Mouse (Mus musculus) MN1 (cell line): ENCODE measurements around the gene Arfip2.
A peak's percentile ranks its signal among the peaks of the same experiment; 100 is the strongest.

Experiments used
- DNase-seq: peaks from one replicate; pipeline ENCODE4 v3.0.0-alpha.2; 2016; ENCODE audit warnings: low spot score

The Arfip2 gene

DNA sequence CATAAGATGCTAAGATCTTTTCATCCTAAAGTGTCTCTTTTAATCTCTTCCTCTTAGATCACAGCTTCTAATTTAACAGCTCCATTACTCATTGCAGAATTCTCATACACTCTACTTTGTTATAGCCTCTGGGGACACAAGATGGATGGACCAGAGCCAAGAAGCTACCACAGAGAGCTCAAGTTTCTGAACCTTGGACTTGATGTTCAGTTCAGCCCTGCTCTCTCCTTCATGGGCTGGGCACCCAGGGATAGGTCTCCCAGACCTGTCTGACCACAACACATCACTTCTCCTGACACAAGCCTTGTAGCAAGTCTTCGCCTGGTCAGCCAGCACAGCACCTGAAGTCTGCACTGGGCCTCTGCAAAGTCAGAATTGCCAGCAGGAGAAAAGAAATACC lies 25.8 kb downstream of the Arfip2 start:
- DNase-seq, result no peak

DNA sequence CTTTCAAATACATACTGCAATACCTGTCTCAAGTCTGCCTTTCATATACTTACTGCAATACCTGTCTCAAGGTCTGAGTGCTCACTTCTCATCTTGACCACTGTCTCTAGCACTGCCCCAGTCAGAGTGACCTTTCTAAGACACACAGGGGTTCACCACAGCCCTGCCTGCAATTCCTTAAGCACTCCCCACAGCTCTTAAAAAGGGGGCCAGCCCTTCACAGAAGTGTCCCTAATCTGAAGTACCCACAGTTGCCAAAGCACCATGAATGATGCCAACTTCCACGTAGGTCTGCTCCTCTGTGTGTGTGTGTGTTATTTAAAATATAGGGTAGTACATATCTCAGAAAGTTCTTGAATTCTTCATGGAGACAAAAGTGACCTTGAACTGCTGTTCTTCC lies 28.4 kb downstream of the Arfip2 start:
- DNase-seq, result no peak

DNA sequence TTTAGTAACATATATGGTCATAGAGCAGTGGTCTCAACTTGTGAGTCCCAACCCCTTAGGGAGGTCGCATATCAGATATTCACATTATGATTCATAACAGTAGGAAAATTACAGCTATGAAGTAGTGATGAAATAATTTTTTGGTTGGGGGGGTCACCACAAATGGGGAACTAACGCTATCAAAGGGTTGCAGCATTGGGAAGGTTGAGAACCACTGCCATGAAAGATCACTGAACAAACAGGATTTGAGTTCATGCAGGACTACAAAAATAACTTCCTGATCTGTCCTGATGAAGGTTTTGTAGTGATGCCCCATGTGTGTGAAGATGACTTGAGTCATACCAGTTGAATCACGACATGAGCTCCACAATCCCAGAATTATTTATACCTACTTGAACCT lies 31.7 kb downstream of the Arfip2 start:
- DNase-seq, result no peak

DNA sequence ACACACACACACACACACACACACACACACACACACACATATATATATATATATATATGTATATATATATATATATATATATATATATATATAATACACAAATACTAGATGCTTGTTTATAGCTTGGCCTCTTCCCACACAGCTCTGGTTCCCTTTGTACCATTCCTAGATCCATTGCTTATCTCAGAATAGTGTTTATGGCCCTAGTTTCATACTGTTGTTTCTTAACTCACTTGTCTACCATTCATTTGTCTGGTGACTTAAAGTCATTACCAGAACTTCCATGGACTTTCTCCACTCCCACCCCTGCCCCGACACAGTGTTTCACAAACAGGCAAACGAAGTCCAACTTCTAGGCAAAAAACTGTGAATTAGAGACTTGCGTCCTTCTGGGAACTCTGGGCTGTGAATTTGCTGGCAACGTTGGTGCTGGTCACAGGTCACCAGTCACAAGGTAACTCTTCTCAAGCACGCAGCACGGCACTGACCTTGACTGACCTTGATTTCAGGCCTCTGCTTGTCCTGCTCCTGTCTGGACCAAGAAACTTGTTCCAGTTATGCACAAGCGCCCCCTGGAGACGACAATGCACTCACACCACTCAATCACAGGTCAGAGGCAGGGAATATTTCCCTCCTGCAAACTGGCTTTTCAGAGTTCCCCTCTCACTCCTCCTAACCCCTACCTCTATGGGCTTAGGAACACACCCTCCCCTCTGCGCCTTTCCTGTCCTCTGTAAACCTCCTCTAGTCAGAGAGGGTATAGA lies 37.2 kb downstream of the Arfip2 start:
- peak; percentile 48 for DNase-seq

DNA sequence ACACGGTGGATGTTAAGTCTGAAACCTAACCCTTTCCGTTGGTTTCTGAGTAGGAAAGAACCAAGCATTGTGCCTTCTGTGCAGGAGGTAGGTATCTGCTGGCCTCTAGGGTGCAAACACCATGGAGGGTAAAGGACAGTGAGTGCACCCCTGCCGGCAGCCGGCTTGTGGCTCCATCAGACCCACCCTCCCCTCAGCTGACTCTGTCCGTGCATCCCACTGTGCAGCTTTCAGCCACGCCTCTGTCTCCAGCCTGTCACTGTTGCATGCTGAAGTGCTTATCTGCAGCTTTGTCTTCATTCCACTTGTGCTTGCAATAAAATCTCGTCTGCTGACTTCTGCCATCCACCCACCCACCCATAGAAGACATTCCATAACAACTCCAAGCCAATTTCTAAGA lies 50.1 kb downstream of the Arfip2 start:
- no peak for DNase-seq

DNA sequence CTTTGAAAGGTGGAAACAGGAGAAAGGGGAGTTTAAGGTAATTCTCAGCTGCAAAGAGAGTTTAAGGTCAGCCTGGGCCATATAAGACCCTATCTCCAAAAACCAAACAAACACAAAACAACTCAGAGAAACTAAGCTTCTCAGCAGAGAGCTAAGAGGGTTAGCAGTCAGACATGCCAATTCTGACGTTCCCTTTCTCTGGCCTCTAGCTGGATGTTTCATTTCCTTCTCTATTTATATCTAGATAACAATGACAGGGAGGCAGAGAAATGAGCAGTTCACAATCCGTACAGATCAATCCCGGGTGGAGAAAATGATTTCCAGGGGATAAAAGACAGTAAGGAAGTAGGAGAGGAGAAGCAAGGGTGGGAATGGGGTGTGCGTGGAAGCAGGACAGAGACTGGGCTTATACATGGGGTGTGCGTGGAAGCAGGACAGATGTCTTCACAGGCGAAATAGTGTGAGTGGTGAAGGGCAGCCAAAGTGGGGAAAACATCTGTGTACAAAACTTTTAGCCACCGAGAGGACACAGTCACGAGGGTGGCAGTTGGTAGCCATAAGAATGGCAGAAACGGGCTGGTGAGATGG lies 51.8 kb downstream of the Arfip2 start:
- DNase-seq, result no peak
